Mouse (Mus musculus) heart, embryonic 12.5 days (tissue): Measurements from ENCODE around the gene Tcp11. TPM values are rescaled to one million over a fixed set of nuclear protein-coding genes. Genes with fewer than 3 reads are reported as not detected.

ENCODE experiments used
- ATAC-seq: fragments of 200-750 bp; cut with Nextera tagmentation; 2 replicates; pipeline ENCODE4 v1.8.0; 2017; ENCODE audit warnings: moderate TSS enrichment, moderate library complexity; ENCODE audit not compliant: insufficient number of reproducible peaks, low FRiP score
- H3K27ac ChIP-seq: fragments of 300-500 bp; sonication (generic); 2 replicates; pipeline ENCODE4 v1.5.1; 2016; ENCODE audit warnings: mild to moderate bottlenecking, moderate library complexity; ENCODE audit not compliant: poor library complexity, severe bottlenecking
- H3K27me3 ChIP-seq: fragments of 300-500 bp; sonication (generic); replicated peaks from 2 replicates; pipeline ENCODE4 v1.6.1; 2016; ENCODE audit warnings: mild to moderate bottlenecking, moderate library complexity
- H3K36me3 ChIP-seq: fragments of 300-500 bp; sonication (generic); 2 replicates; pipeline ENCODE4 v1.6.1; 2016; ENCODE audit warnings: mild to moderate bottlenecking, moderate library complexity
- H3K4me1 ChIP-seq: fragments of 300-500 bp; sonication (generic); replicated peaks from 2 replicates; pipeline ENCODE4 v1.6.1; 2016; ENCODE audit warnings: mild to moderate bottlenecking
- H3K4me2 ChIP-seq: fragments of 300-500 bp; sonication (generic); 2 replicates; pipeline ENCODE4 v1.6.1; 2016; ENCODE audit warnings: mild to moderate bottlenecking, moderate library complexity
- H3K4me3 ChIP-seq: fragments of 300-500 bp; sonication (generic); 2 replicates; pipeline ENCODE4 v1.5.1; 2016; ENCODE audit warnings: mild to moderate bottlenecking
- H3K9ac ChIP-seq: fragments of 300-500 bp; sonication (generic); 2 replicates; pipeline ENCODE4 v1.6.1; 2016; ENCODE audit warnings: mild to moderate bottlenecking, moderate library complexity
- H3K9me3 ChIP-seq: fragments of 300-500 bp; sonication (generic); replicated peaks from 2 replicates; pipeline ENCODE4 v1.6.1; 2016; ENCODE audit warnings: mild to moderate bottlenecking, moderate library complexity
- WGBS: fragments of 180-500 bp; shearing (Covaris S2); methylation state at CpG from one replicate; pipeline ENCODE4 v1.1.7; 2016; 5-methylcytosine and 5-hydroxymethylcytosine counted together
- polyA plus RNA-seq: library from polyadenylated mRNA; unstranded; fragments of >200 nt; fragmentation: Nextera tagmentation; extraction: Ambion mirVana; gene quantifications from 2 replicates; pipeline ENCODE4 v1.2.1, GENCODE M21; 2016

The Tcp11 gene
- polyA plus RNA-seq, 1 experiment from 2014 or later: 0.23 TPM

DNA sequence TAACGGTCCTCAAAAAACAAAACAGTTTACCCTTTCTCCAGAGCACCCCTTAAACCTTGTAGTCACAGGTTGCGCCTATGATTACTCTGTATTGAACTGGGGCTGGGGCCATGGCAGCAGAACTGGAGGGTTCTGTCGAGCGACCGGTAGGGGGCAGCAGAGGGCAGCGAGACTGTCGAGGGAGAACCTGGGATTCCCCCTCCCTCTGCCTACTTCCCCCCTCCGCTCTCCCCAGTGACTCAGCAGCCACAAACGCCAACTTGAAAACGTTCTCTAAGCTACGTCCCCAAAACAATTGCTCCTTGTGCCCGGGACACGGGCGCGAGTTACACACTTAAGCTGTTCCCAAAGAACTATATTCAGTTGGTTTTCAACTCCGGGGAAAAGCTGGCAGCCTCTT is 4.5 kb upstream of the Tcp11 start:
- Histone ChIP-seq H3K27me3 (peaks cover 12% of the 10 kb centered on the region; the same call in 1 of the 2 replicates), H3K9me3 (no peaks in the 10 kb centered on the region), H3K36me3 (no peaks in the 10 kb centered on the region), H3K4me3 (no peak overlapping the region), H3K9ac (peak overlapping the region; percentile 57; the same call in 1 of the 2 replicates), H3K4me1 (peaks cover 19% of the 10 kb centered on the region), H3K27ac (no peak overlapping the region), H3K4me2 (peak overlapping the region; percentile 58)
- peak; percentile 70 for ATAC-seq
- WGBS: 2% methylated on average over 16 of the region's 16 CpGs

DNA sequence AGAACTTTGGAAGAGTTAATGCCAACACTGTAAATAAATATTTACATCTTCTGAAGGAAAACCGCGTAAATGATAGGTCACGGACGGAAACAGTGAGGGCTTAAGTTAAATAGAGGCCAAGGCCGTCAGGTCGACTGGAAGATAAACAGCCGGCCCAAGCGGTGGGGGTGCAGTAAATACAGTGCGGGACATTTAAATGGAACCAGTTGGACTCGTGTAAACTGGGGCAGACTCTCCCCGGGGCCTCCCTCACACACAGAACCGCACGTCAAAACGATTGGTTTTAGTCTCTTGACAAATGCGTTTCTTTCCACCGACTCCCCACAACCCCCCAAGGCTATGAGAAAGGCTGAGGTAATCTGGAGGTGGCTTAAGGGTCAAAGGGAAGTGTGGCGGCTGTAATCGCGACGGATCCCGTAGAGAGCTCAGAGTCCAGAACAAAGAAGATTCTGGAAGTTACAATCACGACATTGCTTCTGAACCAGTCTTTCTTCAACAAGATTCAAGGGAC is 4.0 kb upstream of the Tcp11 start:
- H3K4me2 ChIP-seq: 0 out of 2 replicates have a peak overlapping the region, but pooled peaks have one; percentile 58
- no peak for ATAC-seq
- no peaks in the 10 kb centered on the region for H3K36me3 ChIP-seq
- H3K4me1 ChIP-seq: peaks cover 19% of the 10 kb centered on the region
- no peak overlapping the region for H3K27ac ChIP-seq
- no peaks in the 10 kb centered on the region for H3K9me3 ChIP-seq
- H3K27me3 ChIP-seq: peaks cover 12% of the 10 kb centered on the region; the same call in 1 of the 2 replicates
- no peak overlapping the region for H3K4me3 ChIP-seq
- peak overlapping the region; percentile 37; the same call in 1 of the 2 replicates for H3K9ac ChIP-seq
- whole genome bisulfite sequencing: 32% methylated on average over 22 of the region's 22 CpGs

DNA sequence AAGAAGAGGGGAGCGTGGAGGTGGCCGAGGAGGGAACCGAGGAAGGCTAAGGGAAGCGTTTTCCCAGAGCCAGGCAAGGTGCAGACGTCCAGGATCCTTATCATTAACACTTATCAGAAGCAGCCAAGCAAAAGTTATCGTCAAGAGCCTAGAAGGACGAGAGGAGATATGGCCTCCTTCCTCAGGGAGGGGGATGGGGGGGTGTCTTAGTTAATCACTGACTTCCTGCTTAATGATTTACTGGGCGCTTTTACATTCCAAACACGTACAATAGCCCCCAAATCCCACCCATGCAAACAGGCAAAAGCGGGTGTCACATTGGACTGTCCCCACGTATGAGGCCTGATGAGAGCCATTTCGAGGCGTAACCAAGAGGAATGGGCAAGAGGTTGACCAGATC is 2.4 kb upstream of the Tcp11 start:
- Histone ChIP-seq H3K9ac (no peak overlapping the region), H3K36me3 (no peaks in the 10 kb centered on the region), H3K27ac (no peak overlapping the region), H3K4me3 (no peak overlapping the region), H3K4me2 (no peak overlapping the region), H3K9me3 (no peaks in the 10 kb centered on the region), H3K27me3 (peaks cover 12% of the 10 kb centered on the region; the same call in 1 of the 2 replicates), H3K4me1 (peaks cover 17% of the 10 kb centered on the region)
- 37% methylated on average over 13 of the region's 13 CpGs for WGBS
- ATAC-seq: no peak

DNA sequence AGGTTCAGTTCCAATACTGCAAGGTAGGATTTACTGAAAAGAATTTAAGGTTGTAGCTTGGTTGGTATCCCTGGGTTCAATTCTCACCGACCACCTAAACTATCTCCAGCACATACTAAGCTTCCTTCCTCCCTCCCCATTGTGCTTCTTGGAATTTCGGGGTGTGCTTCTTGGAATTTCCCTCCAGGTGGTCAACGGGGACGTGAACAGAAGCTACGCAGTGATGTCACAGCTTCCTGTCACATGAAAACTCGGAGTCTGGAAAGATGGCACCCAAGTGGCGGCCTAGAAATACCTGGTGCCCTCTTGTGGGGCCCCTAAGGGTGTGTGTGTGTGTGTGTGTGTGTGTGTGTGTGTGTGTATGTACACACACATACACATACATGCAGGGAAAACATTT is 1.4 kb upstream of the Tcp11 start:
- Histone ChIP-seq H3K4me1 (peaks cover 9% of the 10 kb centered on the region), H3K9ac (no peak overlapping the region), H3K4me2 (no peak overlapping the region), H3K36me3 (no peaks in the 10 kb centered on the region), H3K4me3 (no peak overlapping the region), H3K27ac (no peak overlapping the region), H3K9me3 (no peaks in the 10 kb centered on the region), H3K27me3 (peaks cover 12% of the 10 kb centered on the region; the same call in 1 of the 2 replicates)
- 82% methylated on average over 7 of the region's 7 CpGs for WGBS
- ATAC-seq: no peak

DNA sequence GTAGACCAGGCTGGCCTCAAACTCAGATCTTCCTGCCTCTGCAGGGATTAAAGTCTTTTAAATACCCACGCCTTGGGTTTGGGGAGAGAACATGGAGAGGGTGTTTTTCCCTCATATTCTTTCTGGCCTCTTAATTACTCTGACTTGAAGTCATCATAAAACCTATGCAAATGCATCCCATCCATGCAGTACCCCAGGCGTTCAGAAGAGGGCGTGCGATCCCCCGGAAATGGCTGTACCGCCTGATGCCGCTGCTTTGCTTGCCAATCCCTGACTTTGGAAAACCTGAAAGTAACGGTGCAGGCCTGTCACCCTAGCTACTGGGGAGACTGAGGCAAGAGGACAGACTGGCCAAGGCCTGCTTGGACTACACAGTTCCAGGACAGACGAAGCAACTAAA is 946 bp upstream of the Tcp11 start:
- H3K9me3 ChIP-seq: no peaks in the 10 kb centered on the region
- no peak overlapping the region for H3K27ac ChIP-seq
- no peak overlapping the region for H3K9ac ChIP-seq
- H3K4me3 ChIP-seq: no peak overlapping the region
- no peak for ATAC-seq
- H3K4me2 ChIP-seq: no peak overlapping the region
- H3K36me3 ChIP-seq: no peaks in the 10 kb centered on the region
- peaks cover 9% of the 10 kb centered on the region; the same call in 1 of the 2 replicates for H3K4me1 ChIP-seq
- peaks cover 12% of the 10 kb centered on the region; the same call in 1 of the 2 replicates for H3K27me3 ChIP-seq
- WGBS: 57% methylated on average over 9 of the region's 9 CpGs

DNA sequence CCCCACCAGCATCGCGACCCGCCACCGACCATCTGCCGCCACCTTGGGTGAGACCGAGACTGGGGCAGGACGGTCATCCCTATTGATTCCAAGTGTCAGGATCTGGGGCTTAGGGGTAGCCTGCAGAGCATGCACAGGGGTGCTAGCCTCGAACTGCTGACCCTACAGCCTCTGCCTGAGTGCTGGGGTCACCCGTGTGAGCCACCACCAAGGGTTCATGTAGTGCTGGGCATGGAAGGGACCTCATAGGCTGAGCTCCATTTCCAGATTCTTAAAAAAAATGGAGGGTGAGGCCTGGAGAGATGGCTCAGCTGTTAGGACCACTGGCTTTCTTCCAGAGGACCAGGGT is 352 bp upstream of the Tcp11 start:
- ATAC-seq: 0 out of 2 replicates have a peak, but pooled peaks have one; percentile 3
- H3K27me3 ChIP-seq: peaks cover 16% of the 10 kb centered on the region
- H3K27ac ChIP-seq: no peak overlapping the region
- WGBS: 15% methylated on average over 9 of the region's 9 CpGs
- peak overlapping the region; percentile 60 for H3K4me3 ChIP-seq
- H3K9me3 ChIP-seq: no peaks in the 10 kb centered on the region
- H3K4me2 ChIP-seq: peak overlapping the region; percentile 97
- no peaks in the 10 kb centered on the region for H3K36me3 ChIP-seq
- H3K4me1 ChIP-seq: peaks cover 9% of the 10 kb centered on the region; the same call in 1 of the 2 replicates
- H3K9ac ChIP-seq: 0 out of 2 replicates have a peak overlapping the region, but pooled peaks have one; percentile 71

DNA sequence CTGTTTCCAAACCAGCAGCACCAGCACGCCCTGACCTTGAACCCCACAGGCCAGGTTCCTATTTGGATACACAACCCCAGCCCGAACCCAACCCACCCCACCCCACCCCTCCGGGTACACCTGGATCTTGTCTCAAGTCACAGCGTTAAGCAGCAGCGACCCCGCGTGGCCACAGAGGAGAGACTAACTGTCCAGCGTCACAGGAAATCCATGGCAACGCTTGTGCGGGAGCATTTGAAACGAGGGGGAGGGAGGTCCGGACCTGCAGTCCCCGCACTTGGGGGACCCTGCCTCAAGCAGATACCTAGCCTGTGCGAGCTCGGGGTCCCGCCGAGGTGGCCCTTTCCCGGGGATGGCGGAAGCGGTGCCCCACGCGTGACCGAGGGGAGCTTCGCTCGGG is 821 bp downstream of the Tcp11 start:
- Histone ChIP-seq H3K27ac (no peak overlapping the region), H3K4me3 (peak overlapping the region; percentile 60), H3K4me2 (peak overlapping the region; percentile 97), H3K36me3 (no peaks in the 10 kb centered on the region), H3K9ac (peak overlapping the region; percentile 71), H3K27me3 (peaks cover 16% of the 10 kb centered on the region), H3K4me1 (peaks cover 9% of the 10 kb centered on the region; the same call in 1 of the 2 replicates), H3K9me3 (no peaks in the 10 kb centered on the region)
- ATAC-seq: peak; percentile 51; the same call in 1 of the 2 replicates
- WGBS: 1% methylated on average over 25 of the region's 25 CpGs

DNA sequence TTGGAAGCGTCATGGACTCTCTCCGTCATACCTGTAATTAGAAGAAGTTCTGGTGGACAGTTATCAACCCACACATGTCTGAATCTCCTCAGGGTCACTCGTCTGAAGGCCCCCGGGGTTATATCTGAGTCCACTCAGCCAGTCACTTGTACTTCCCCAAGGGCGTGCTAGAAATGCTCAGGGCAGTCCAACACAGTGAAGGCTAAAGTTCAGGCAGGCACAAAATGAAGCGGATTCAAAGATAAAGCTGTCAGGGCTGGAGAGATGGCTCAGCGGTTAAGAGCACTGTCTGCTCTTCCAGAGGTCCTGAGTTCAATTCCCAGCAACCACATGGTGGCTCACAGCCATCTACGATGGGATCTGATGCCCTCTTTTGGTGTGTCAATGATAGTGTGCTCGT is 2.4 kb downstream of the Tcp11 start:
- Histone ChIP-seq H3K27me3 (peaks cover 5% of the 10 kb centered on the region), H3K36me3 (no peaks in the 10 kb centered on the region), H3K9me3 (no peaks in the 10 kb centered on the region), H3K4me1 (peaks cover 9% of the 10 kb centered on the region; the same call in 1 of the 2 replicates), H3K4me2 (no peak overlapping the region), H3K27ac (no peak overlapping the region), H3K9ac (no peak overlapping the region), H3K4me3 (no peak overlapping the region)
- whole genome bisulfite sequencing: 66% methylated on average over 9 of the region's 9 CpGs
- ATAC-seq: no peak

DNA sequence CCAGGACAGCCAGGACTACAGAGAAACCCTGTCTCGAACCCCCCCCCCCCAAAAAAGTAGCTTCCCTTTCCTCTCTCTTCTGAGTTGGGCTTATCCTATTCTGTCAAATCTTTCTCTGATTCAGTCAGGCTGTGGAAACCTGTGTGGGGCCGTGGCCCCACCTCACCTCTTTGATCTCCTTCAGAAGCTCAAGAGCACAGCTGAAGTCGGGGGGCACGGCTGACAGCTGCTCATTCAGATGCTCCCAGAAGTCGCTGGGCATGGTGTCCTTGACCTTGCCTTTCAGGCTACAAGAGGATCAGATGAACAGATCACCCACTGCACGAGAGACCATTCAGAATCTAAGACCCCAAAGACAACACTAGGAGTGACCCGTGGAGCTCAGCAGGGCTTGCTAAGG is 6.0 kb downstream of the Tcp11 start:
- WGBS: 62% methylated on average over 7 of the region's 7 CpGs
- no peak for ATAC-seq

DNA sequence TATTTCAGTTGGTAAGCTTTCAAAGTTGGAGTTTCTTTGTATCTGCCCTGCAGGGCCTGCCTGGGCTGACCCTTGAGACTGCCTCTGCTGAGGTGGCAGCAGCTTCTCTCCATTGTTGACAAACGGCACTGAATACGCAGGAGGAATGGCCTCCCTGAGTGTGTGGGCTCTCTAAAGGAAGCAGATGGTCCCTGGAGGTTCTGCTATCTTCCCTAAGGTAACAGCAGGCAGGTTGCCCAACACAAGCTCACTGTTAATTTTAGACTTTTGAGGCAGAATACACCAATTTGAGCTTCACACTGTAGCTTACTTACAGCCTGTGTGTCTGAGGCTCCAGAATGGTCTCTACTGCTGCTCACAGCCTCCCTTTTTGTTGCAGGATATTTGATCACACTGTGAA is 7.7 kb downstream of the Tcp11 start:
- no peak for ATAC-seq
- H3K4me2 ChIP-seq: no peak overlapping the region
- H3K9ac ChIP-seq: no peak overlapping the region
- H3K4me3 ChIP-seq: no peak overlapping the region
- H3K4me1 ChIP-seq: 0 out of 2 replicates have a peak, but pooled peaks cover 3% of the 10 kb centered on the region
- H3K9me3 ChIP-seq: 0 out of 2 replicates have a peak, but pooled peaks cover 5% of the 10 kb centered on the region
- H3K36me3 ChIP-seq: no peaks in the 10 kb centered on the region
- peaks cover 20% of the 10 kb centered on the region for H3K27me3 ChIP-seq
- WGBS: 73% methylated on average over 2 of the region's 2 CpGs
- no peak overlapping the region for H3K27ac ChIP-seq

More for the DNA sequence above, 6.0 kb downstream of the Tcp11 start:
- Histone ChIP-seq H3K4me2 (no peak overlapping the region), H3K27ac (no peak overlapping the region), H3K36me3 (no peaks in the 10 kb centered on the region), H3K9ac (no peak overlapping the region), H3K4me3 (no peak overlapping the region), H3K9me3 (0 out of 2 replicates have a peak, but pooled peaks cover 5% of the 10 kb centered on the region), H3K27me3 (peaks cover 12% of the 10 kb centered on the region), H3K4me1 (0 out of 2 replicates have a peak, but pooled peaks cover 1% of the 10 kb centered on the region)

DNA sequence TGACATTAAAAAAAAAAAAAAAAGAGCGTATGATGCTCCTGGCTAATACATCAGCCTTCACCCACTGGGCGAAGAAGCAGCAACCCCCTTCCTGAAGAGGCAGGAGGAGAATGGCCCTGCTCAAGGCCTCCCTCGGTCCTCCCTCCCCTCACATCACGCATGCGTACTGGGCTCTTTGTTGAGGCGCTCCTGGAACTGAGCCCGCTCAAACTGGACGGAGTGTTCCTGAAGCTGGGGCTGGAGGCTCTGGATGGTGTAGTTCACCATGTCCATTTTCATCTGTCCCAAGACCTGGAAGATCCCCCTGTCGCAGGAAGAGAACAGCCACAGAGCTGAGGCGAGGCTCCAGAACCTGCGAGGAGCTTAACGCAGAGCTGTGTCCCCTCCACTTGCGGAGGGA is 10.2 kb downstream of the Tcp11 start:
- Histone ChIP-seq H3K9me3 (0 out of 2 replicates have a peak, but pooled peaks cover 5% of the 10 kb centered on the region), H3K4me1 (0 out of 2 replicates have a peak, but pooled peaks cover 8% of the 10 kb centered on the region), H3K27me3 (peaks cover 17% of the 10 kb centered on the region; the same call in 1 of the 2 replicates), H3K36me3 (no peaks in the 10 kb centered on the region), H3K4me3 (no peak overlapping the region), H3K27ac (no peak overlapping the region), H3K4me2 (no peak overlapping the region), H3K9ac (no peak overlapping the region)
- 87% methylated on average over 13 of the region's 13 CpGs for WGBS
- no peak for ATAC-seq
